11 mouse cellular contexts compared by ENCODE assay signal in the genomic region with DNA sequence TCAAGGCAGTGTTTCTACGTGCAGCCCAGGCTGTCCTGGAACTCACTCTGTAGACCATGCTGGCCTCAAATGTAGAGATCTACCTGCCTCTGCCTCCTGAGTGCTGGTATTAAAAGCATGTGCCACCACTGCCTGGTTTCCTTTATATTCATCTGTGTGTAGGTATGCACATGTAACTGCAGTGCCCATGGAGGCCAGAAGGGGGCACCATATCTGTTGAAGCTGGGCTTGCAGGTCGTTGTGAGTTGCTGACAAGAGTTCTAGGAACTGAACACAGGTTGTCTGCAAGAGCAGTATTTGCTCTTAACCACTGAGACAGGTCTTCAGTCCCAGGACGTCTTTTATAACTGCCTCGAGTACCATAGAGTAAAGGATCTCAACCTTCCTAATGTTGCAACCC. TPM values are rescaled to one million over a fixed set of nuclear protein-coding genes. Genes with fewer than 3 reads are reported as not detected.
DNase-seq lines count a peak whose midpoint lies in the region; TF ChIP-seq lines count a peak whose summit lies in the region.
"Had no signal": no experiment of that assay in that cellular context is flagged by ENCODE, and none has a peak within 500 bp of the region (broad histone marks: within the 10 kb centered on the region; RNA-seq: fewer than 3 reads in every experiment).

No protein-coding gene starts in this region.

- H3K36me3 ChIP-seq in E14TG2a.4 (ENCODE audit: insufficient read depth, low read length), result no peaks in the 10 kb centered on the region
- H3K36me3 ChIP-seq: heart, embryonic 10.5 days had no signal

- H3K27me3 ChIP-seq in E14TG2a.4 (ENCODE audit: insufficient read depth, low read length), result peaks cover 9% of the 10 kb centered on the region; the same call in 1 of the 2 replicates

- intact Hi-C loops in left cerebral cortex, postnatal 4 days (cut with DNase I), result no loop called here
- intact Hi-C loops in left cerebral cortex, postnatal 14 days (cut with DNase I), result no loop called here

- peaks cover 12% of the 10 kb centered on the region for H3K4me1 ChIP-seq in E14TG2a.4 (replicated peaks; ENCODE audit: low read depth, low read length)
- H3K4me1 ChIP-seq: heart, embryonic 10.5 days had no signal

- DNase-seq in left cerebral cortex, postnatal 4 days, result peak; percentile 16
- no peak for DNase-seq in left cerebral cortex, postnatal 14 days (ENCODE audit: low spot score in 2 of 2)
- peak; percentile 75 for DNase-seq in ZHBTc4 (ENCODE audit: low read depth, low spot score)
- DNase-seq in testis, postnatal 14 days (ENCODE audit: low spot score), result peak; percentile 20
- DNase-seq in retina, embryonic 14.5 days (ENCODE audit: low spot score), result no peak
- DNase-seq in Muller cell, postnatal 12 days (ENCODE audit: inconsistent ontology term), result no peak
- DNase-seq: adrenal gland, postnatal 10 days; kidney, adult 11 months; layer of hippocampus, postnatal 36 days had no signal

- H3K4me3 ChIP-seq in E14TG2a.4 (replicated peaks; ENCODE audit: low read length), result no peak overlapping the region
- H3K4me3 ChIP-seq: heart, embryonic 10.5 days had no signal

- TF ChIP-seq CTCF in E14TG2a.4 (conservative IDR thresholded peaks at IDR 0.05; ENCODE audit: low read length), result peak; percentile 69

- H3K9me3 ChIP-seq in E14TG2a.4 (ENCODE audit: low read length), result peaks cover 18% of the 10 kb centered on the region
- H3K9me3 ChIP-seq: heart, embryonic 10.5 days had no signal

RNA-seq across cellular contexts. Expression of a gene that starts 2.6 kb away (rescaled TPM):
- total RNA-seq in left cerebral cortex, postnatal 4 days (2021), result under 1 TPM; 0.38 to 0.42 TPM
- total RNA-seq in left cerebral cortex, postnatal 14 days (2021), result under 1 TPM; 0.27 to 0.37 TPM

Comparison
In these comparisons a context has a peak if more than half of its experiments do, and no peak if none do; other contexts are left out.
1. DNase-seq: peak in left cerebral cortex, postnatal 4 days (single experiment), ZHBTc4 (single experiment) and testis, postnatal 14 days (single experiment); none in left cerebral cortex, postnatal 14 days (0 of 2), retina, embryonic 14.5 days (single experiment) and Muller cell, postnatal 12 days (single experiment).